Mouse (Mus musculus) layer of hippocampus, adult 9-11 months (tissue): Measurements from ENCODE around the gene Uts2.
"Not testable (repeated sequence)": the region's sequence is repeated elsewhere in the genome, so short reads cannot be mapped to it uniquely, and the experiment has no call there.

Source experiments
- DNase-seq: peaks from one replicate; pipeline ENCODE4 v3.0.0; 2022

Uts2 gene

GRCm38 (mm10) chr4:151017356-151017755 lies 20.5 kb downstream of the Uts2 start:
- DNase-seq = not testable (repeated sequence)

- DNase-seq = no peak
These were observed 27.3 kb downstream of the Uts2 start for GRCm38 (mm10) chr4:151024152-151024551.

- no peak for DNase-seq
These were observed 30.1 kb downstream of the Uts2 start for GRCm38 (mm10) chr4:151027001-151027400.

- DNase-seq = no peak
These were observed 39.6 kb downstream of the Uts2 start for GRCm38 (mm10) chr4:151036521-151036920.

- no peak for DNase-seq
These were observed 40.9 kb downstream of the Uts2 start for GRCm38 (mm10) chr4:151037800-151038199.

GRCm38 (mm10) chr4:151041506-151041905 lies 44.6 kb downstream of the Uts2 start:
- no peak for DNase-seq

GRCm38 (mm10) chr4:151043281-151043680 lies 46.4 kb downstream of the Uts2 start:
- no peak for DNase-seq

- DNase-seq = peak; percentile 97
These were observed 47.4 kb downstream of the Uts2 start, which contains the start of gene Per3 for GRCm38 (mm10) chr4:151044037-151044943. Per3 (minus strand) TSS chr4:151044665.

- peak; percentile 77 for DNase-seq
These were observed 48.2 kb downstream of the Uts2 start for GRCm38 (mm10) chr4:151044944-151045570.

- no peak for DNase-seq
These were observed 49.6 kb downstream of the Uts2 start for GRCm38 (mm10) chr4:151046524-151046923.

- DNase-seq = no peak
These were observed 54.3 kb downstream of the Uts2 start for GRCm38 (mm10) chr4:151051162-151051561.
